Mouse (Mus musculus) midbrain, postnatal 0 days (tissue): Measurements from ENCODE around the gene G3bp2. TPM values are rescaled to one million over a fixed set of nuclear protein-coding genes. Genes with fewer than 3 reads are reported as not detected.

Source experiments
- ATAC-seq: fragments of 200-750 bp; cut with Nextera tagmentation; 2 replicates; pipeline ENCODE4 v1.8.0; 2017; ENCODE audit warnings: moderate number of reproducible peaks, mild to moderate bottlenecking, moderate TSS enrichment, moderate library complexity; ENCODE audit not compliant: low FRiP score
- DNase-seq: peaks from one replicate; pipeline ENCODE4 v3.0.0-alpha.2; 2015; ENCODE audit warnings: low spot score
- H3K27ac ChIP-seq: fragments of 300-500 bp; sonication (generic); 2 replicates; pipeline ENCODE4 v1.5.1; 2014; ENCODE audit warnings: low read depth, mild to moderate bottlenecking, low read length, mixed read lengths
- H3K27me3 ChIP-seq: fragments of 300-500 bp; sonication (generic); 2 replicates; pipeline ENCODE4 v1.6.1; 2014; ENCODE audit warnings: low read length, control low read depth, mixed read lengths; ENCODE audit not compliant: insufficient read depth
- H3K36me3 ChIP-seq: fragments of 300-500 bp; sonication (generic); 2 replicates; pipeline ENCODE4 v1.6.1; 2014; ENCODE audit warnings: low read length, control low read depth, mixed read lengths; ENCODE audit not compliant: insufficient read depth
- H3K4me1 ChIP-seq: fragments of 300-500 bp; sonication (generic); 2 replicates; pipeline ENCODE4 v1.6.1; 2014; ENCODE audit warnings: mild to moderate bottlenecking, control low read depth, antibody characterized with exemption, low read length, mixed read lengths; ENCODE audit not compliant: insufficient read depth
- H3K4me2 ChIP-seq: fragments of 300-500 bp; sonication (generic); 2 replicates; pipeline ENCODE4 v1.6.1; 2014; ENCODE audit warnings: low read depth, mild to moderate bottlenecking, low read length, mixed read lengths; ENCODE audit not compliant: poor library complexity, severe bottlenecking
- H3K4me3 ChIP-seq: fragments of 300-500 bp; sonication (generic); 2 replicates; pipeline ENCODE4 v1.5.1; 2014; ENCODE audit warnings: low read depth, mild to moderate bottlenecking, low read length, moderate library complexity
- H3K9ac ChIP-seq: fragments of 300-500 bp; sonication (generic); replicated peaks from 2 replicates; pipeline ENCODE4 v1.6.1; 2014; ENCODE audit warnings: mild to moderate bottlenecking, low read length, moderate library complexity, mixed read lengths; ENCODE audit not compliant: poor library complexity, severe bottlenecking
- H3K9me3 ChIP-seq: fragments of 300-500 bp; sonication (generic); 2 replicates; pipeline ENCODE4 v1.6.1; 2016; ENCODE audit warnings: low read length, control low read depth
- CTCF ChIP-seq: IDR thresholded peaks from 2 replicates; pipeline ENCODE4 v1.5.1; 2016; ENCODE audit warnings: antibody characterized with exemption, mild to moderate bottlenecking
- whole genome bisulfite sequencing: fragments of 180-500 bp; shearing (Covaris S2); extraction: QIAGEN DNeasy Blood & Tissue Kit; methylation state at CpG from one replicate; pipeline ENCODE4 v1.1.7; 2014; 5-methylcytosine and 5-hydroxymethylcytosine counted together
- polyA plus RNA-seq: library from polyadenylated mRNA; unstranded; fragments of >200 nt; fragmentation: Nextera tagmentation; extraction: Ambion mirVana; gene quantifications from 2 replicates; pipeline ENCODE4 v1.2.1, GENCODE M21; 2015
- total RNA-seq: library from RNA; depleted of rRNA; stranded (reverse); fragments of >200 nt; gene quantifications from 2 replicates; pipeline ENCODE4 v1.2.3, GENCODE M21; 2014

The G3bp2 gene
- total and polyA plus RNA-seq, 2 experiments from 2014 or later: 167 to 303 TPM

DNA sequence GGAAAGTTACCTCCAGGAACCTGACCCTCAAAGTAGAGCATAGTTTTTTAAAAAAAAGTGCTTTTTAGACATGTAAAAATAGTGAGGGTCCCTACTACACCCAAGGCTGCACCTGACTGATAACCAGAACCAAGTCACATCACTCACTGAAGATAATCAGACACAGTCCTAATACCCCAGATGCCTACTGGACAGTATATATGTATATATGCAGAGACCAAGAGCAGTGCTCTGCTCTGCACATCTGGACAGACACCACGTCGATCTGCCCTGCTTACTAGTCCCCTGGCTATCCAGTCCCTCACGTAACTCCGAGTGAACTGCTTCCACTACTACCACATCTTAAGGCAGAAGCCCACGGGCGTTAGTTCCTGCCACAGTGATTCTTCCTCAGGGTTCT, 30.7 kb upstream of the G3bp2 start:
- Histone ChIP-seq H3K4me1 (peaks cover 7% of the 10 kb centered on the region; the same call in 1 of the 2 replicates), H3K9ac (no peak overlapping the region), H3K36me3 (no peaks in the 10 kb centered on the region), H3K9me3 (no peaks in the 10 kb centered on the region), H3K27me3 (no peaks in the 10 kb centered on the region), H3K4me3 (no peak overlapping the region), H3K4me2 (no peak overlapping the region), H3K27ac (no peak overlapping the region)
- DNase-seq (no peak), ATAC-seq (0 out of 2 replicates have a peak, but pooled peaks have one; percentile 20)
- 93% methylated on average over 6 of the region's 6 CpGs for WGBS
- TF ChIP-seq CTCF: no peak

GRCm38 (mm10) chr5:92113484-92113883, 30.0 kb upstream of the G3bp2 start:
- H3K36me3 ChIP-seq: no peaks in the 10 kb centered on the region
- ATAC-seq (no peak), DNase-seq (no peak)
- 87% methylated on average over 7 of the region's 7 CpGs for WGBS
- no peak overlapping the region for H3K9ac ChIP-seq
- H3K4me1 ChIP-seq: peaks cover 7% of the 10 kb centered on the region; the same call in 1 of the 2 replicates
- H3K27ac ChIP-seq: no peak overlapping the region
- no peak overlapping the region for H3K4me3 ChIP-seq
- H3K4me2 ChIP-seq: no peak overlapping the region
- no peaks in the 10 kb centered on the region for H3K9me3 ChIP-seq
- no peak for TF ChIP-seq CTCF
- no peaks in the 10 kb centered on the region for H3K27me3 ChIP-seq

GRCm38 (mm10) chr5:92112585-92112984, 29.1 kb upstream of the G3bp2 start:
- ATAC-seq (no peak), DNase-seq (no peak)
- WGBS: under 1% methylated on average over 10 of the region's 10 CpGs
- no peak overlapping the region for H3K9ac ChIP-seq
- no peak overlapping the region for H3K27ac ChIP-seq
- peaks cover 7% of the 10 kb centered on the region; the same call in 1 of the 2 replicates for H3K4me1 ChIP-seq
- no peaks in the 10 kb centered on the region for H3K36me3 ChIP-seq
- H3K4me3 ChIP-seq: no peak overlapping the region
- peak overlapping the region; percentile 33 for H3K4me2 ChIP-seq
- no peaks in the 10 kb centered on the region for H3K9me3 ChIP-seq
- H3K27me3 ChIP-seq: no peaks in the 10 kb centered on the region
- TF ChIP-seq CTCF: no peak

DNA sequence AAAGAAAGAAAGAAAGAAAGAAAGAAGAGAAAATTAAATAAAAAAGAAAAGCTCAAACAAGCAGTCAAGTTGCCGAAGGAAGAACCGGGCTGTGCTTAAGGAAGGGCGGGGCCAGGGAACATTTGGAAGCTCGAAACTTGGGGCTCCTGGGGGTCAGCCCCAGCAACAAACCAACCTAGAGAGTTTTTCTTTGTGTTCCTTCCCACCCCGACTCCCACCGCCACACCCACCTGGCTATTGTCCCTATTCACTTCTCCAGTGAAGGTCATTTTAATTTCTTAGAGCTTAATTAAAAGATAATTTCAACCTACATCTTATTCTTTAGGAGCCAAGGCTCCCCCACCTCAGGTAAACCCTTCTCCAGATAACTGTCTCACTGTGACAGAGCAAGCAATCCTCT, 28.7 kb upstream of the G3bp2 start:
- Histone ChIP-seq H3K27ac (no peak overlapping the region), H3K9me3 (no peaks in the 10 kb centered on the region), H3K36me3 (no peaks in the 10 kb centered on the region), H3K27me3 (no peaks in the 10 kb centered on the region), H3K9ac (no peak overlapping the region), H3K4me1 (peaks cover 7% of the 10 kb centered on the region; the same call in 1 of the 2 replicates), H3K4me2 (peak overlapping the region; percentile 16; the same call in 1 of the 2 replicates), H3K4me3 (no peak overlapping the region)
- 6% methylated on average over 6 of the region's 6 CpGs for WGBS
- TF ChIP-seq CTCF: no peak
- ATAC-seq (no peak), DNase-seq (no peak)

DNA sequence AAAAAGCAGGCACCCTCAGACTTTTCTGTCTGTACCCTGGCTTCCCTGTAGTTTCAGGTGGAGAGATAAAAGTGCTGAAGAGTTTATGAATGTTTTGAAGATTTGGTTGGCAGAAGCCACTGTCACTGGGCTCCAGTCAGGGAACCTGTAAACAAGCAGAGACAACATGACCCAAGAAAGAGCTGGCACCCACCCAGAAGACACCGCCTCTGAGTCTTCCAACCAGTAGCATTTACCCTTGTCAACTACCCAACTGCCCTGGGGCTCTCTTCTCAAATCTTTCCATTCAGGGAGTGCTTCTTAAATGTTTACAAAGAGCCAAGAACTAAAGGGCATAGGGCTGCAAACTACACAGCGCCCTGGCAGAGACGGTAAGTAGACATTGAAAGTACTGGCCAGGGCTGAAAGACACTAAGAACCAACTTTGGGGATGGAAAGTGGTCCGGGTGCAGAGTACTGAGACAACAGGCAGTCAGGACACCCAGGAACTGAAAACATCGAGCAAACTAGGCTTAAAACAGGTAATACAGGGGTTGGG, 27.4 kb upstream of the G3bp2 start:
- Histone ChIP-seq H3K27me3 (no peaks in the 10 kb centered on the region), H3K4me3 (no peak overlapping the region), H3K9ac (no peak overlapping the region), H3K4me1 (peaks cover 7% of the 10 kb centered on the region; the same call in 1 of the 2 replicates), H3K4me2 (no peak overlapping the region), H3K27ac (no peak overlapping the region), H3K9me3 (no peaks in the 10 kb centered on the region), H3K36me3 (no peaks in the 10 kb centered on the region)
- TF ChIP-seq CTCF: no peak
- 94% methylated on average over 5 of the region's 5 CpGs for WGBS
- ATAC-seq (no peak), DNase-seq (no peak)

DNA sequence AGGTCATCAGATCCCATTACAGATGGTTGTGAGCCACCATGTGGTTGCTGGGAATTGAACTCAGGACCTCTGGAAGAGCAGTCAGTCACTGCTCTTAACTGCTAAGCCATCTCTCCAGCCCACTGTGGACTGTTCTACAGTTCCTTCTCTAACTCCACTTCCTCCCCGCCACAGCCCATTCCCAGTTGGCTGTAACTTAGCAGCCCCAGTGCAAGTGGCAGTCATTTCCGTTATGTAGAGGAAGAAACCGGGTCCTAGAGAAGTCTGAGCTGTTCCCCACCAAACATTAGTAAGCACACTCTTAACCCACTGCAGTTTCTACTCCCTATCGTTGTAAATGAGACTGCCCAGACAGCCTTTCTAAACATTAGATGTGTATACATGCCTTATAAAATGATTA, 23.8 kb upstream of the G3bp2 start:
- WGBS: 93% methylated on average over 4 of the region's 4 CpGs
- no peak overlapping the region for H3K4me3 ChIP-seq
- no peaks in the 10 kb centered on the region for H3K36me3 ChIP-seq
- H3K27me3 ChIP-seq: no peaks in the 10 kb centered on the region
- DNase-seq (no peak), ATAC-seq (no peak)
- H3K27ac ChIP-seq: no peak overlapping the region
- H3K4me1 ChIP-seq: peaks cover under 1% of the 10 kb centered on the region; the same call in 1 of the 2 replicates
- no peak overlapping the region for H3K4me2 ChIP-seq
- H3K9me3 ChIP-seq: no peaks in the 10 kb centered on the region
- no peak for TF ChIP-seq CTCF
- no peak overlapping the region for H3K9ac ChIP-seq
